Mouse (Mus musculus): ENCODE data around the gene M1ap. TPM values are rescaled to one million over a fixed set of nuclear protein-coding genes. Genes with fewer than 3 reads are reported as not detected.

M1ap gene
- polyA plus RNA-seq, 1 experiment from 2014 or later = 0.81 TPM

GRCm38 (mm10) chr6:83017190-83017589 lies 70.5 kb downstream of the M1ap start:
- H3K4me3 ChIP-seq = no peak overlapping the region
- no peaks in the 10 kb centered on the region for H3K36me3 ChIP-seq (replicated peaks)
- H3K27ac ChIP-seq = no peak overlapping the region
- 83% methylated on average over 3 of the region's 3 CpGs for WGBS
- peaks cover 12% of the 10 kb centered on the region for H3K4me1 ChIP-seq
- H3K27me3 ChIP-seq (ENCODE audit: poor library complexity, severe bottlenecking) = no peaks in the 10 kb centered on the region
- H3K9me3 ChIP-seq = no peaks in the 10 kb centered on the region
- DNase-seq (ENCODE audit: extremely low spot score, low spot score) = no peak

GRCm38 (mm10) chr6:83019044-83019443 lies 72.3 kb downstream of the M1ap start:
- H3K4me3 ChIP-seq = no peak overlapping the region
- DNase-seq (ENCODE audit: extremely low spot score, low spot score) = no peak
- H3K36me3 ChIP-seq (replicated peaks) = no peaks in the 10 kb centered on the region
- no peaks in the 10 kb centered on the region for H3K4me1 ChIP-seq
- WGBS = 82% methylated on average over 3 of the region's 3 CpGs
- H3K27me3 ChIP-seq (ENCODE audit: poor library complexity, severe bottlenecking) = no peaks in the 10 kb centered on the region
- H3K27ac ChIP-seq = no peak overlapping the region
- no peaks in the 10 kb centered on the region for H3K9me3 ChIP-seq

- H3K36me3 ChIP-seq (replicated peaks) = no peaks in the 10 kb centered on the region
- H3K4me1 ChIP-seq = no peaks in the 10 kb centered on the region
- H3K4me3 ChIP-seq = no peak overlapping the region
- no peak for DNase-seq (ENCODE audit: extremely low spot score, low spot score)
- WGBS = 88% methylated on average over 6 of the region's 6 CpGs
- H3K27ac ChIP-seq = no peak overlapping the region
- H3K27me3 ChIP-seq (ENCODE audit: poor library complexity, severe bottlenecking) = no peaks in the 10 kb centered on the region
- no peaks in the 10 kb centered on the region for H3K9me3 ChIP-seq
Measured at GRCm38 (mm10) chr6:83020121-83020520, 73.4 kb downstream of the M1ap start.

GRCm38 (mm10) chr6:83020836-83021593 lies 74.3 kb downstream of the M1ap start:
- Histone ChIP-seq H3K4me1 (no peaks in the 10 kb centered on the region), H3K36me3 (replicated peaks) (no peaks in the 10 kb centered on the region), H3K9me3 (no peaks in the 10 kb centered on the region), H3K27ac (no peak overlapping the region), H3K4me3 (no peak overlapping the region), H3K27me3 (ENCODE audit: poor library complexity, severe bottlenecking) (no peaks in the 10 kb centered on the region; the same call in 1 of the 2 replicates)
- WGBS = 86% methylated on average over 4 of the region's 4 CpGs
- no peak for DNase-seq (ENCODE audit: extremely low spot score, low spot score)

GRCm38 (mm10) chr6:83023008-83023407 lies 76.3 kb downstream of the M1ap start:
- WGBS = 86% methylated on average over 9 of the region's 9 CpGs

GRCm38 (mm10) chr6:83023786-83024185 lies 77.1 kb downstream of the M1ap start:
- H3K4me1 ChIP-seq = peaks cover 7% of the 10 kb centered on the region

More at GRCm38 (mm10) chr6:83023008-83023407, 76.3 kb downstream of the M1ap start:
- Histone ChIP-seq H3K27me3 (ENCODE audit: poor library complexity, severe bottlenecking) (peaks cover 11% of the 10 kb centered on the region), H3K27ac (no peak overlapping the region), H3K4me1 (peaks cover 6% of the 10 kb centered on the region), H3K4me3 (no peak overlapping the region), H3K9me3 (no peaks in the 10 kb centered on the region), H3K36me3 (replicated peaks) (no peaks in the 10 kb centered on the region)
- DNase-seq (ENCODE audit: extremely low spot score, low spot score) = no peak

GRCm38 (mm10) chr6:83024421-83024820 lies 77.7 kb downstream of the M1ap start:
- H3K9me3 ChIP-seq = no peaks in the 10 kb centered on the region
- DNase-seq (ENCODE audit: extremely low spot score, low spot score) = no peak
- H3K27me3 ChIP-seq (ENCODE audit: poor library complexity, severe bottlenecking) = peaks cover 26% of the 10 kb centered on the region
- 75% methylated on average over 4 of the region's 4 CpGs for WGBS
- H3K36me3 ChIP-seq (replicated peaks) = no peaks in the 10 kb centered on the region
- no peak overlapping the region for H3K4me3 ChIP-seq
- H3K4me1 ChIP-seq = peaks cover 13% of the 10 kb centered on the region
- H3K27ac ChIP-seq = no peak overlapping the region

More at GRCm38 (mm10) chr6:83023786-83024185, 77.1 kb downstream of the M1ap start:
- H3K27me3 ChIP-seq (ENCODE audit: poor library complexity, severe bottlenecking) = peaks cover 19% of the 10 kb centered on the region
- 92% methylated on average over 2 of the region's 2 CpGs for WGBS
- H3K27ac ChIP-seq = no peak overlapping the region
- H3K36me3 ChIP-seq (replicated peaks) = no peaks in the 10 kb centered on the region
- H3K9me3 ChIP-seq = no peaks in the 10 kb centered on the region
- H3K4me3 ChIP-seq = no peak overlapping the region
- no peak for DNase-seq (ENCODE audit: extremely low spot score, low spot score)

GRCm38 (mm10) chr6:83025221-83025620 lies 78.5 kb downstream of the M1ap start:
- H3K36me3 ChIP-seq (replicated peaks) = no peaks in the 10 kb centered on the region
- H3K4me3 ChIP-seq = no peak overlapping the region
- peaks cover 21% of the 10 kb centered on the region for H3K4me1 ChIP-seq
- 96% methylated on average over 4 of the region's 4 CpGs for WGBS
- H3K27ac ChIP-seq = no peak overlapping the region
- H3K27me3 ChIP-seq (ENCODE audit: poor library complexity, severe bottlenecking) = peaks cover 34% of the 10 kb centered on the region
- no peaks in the 10 kb centered on the region for H3K9me3 ChIP-seq
- DNase-seq (ENCODE audit: extremely low spot score, low spot score) = no peak

GRCm38 (mm10) chr6:83027293-83027692 lies 80.6 kb downstream of the M1ap start:
- H3K27me3 ChIP-seq (ENCODE audit: poor library complexity, severe bottlenecking) = peaks cover 54% of the 10 kb centered on the region
- no peak overlapping the region for H3K27ac ChIP-seq
- peaks cover 39% of the 10 kb centered on the region for H3K4me1 ChIP-seq
- H3K4me3 ChIP-seq = no peak overlapping the region
- DNase-seq (ENCODE audit: extremely low spot score, low spot score) = no peak
- H3K36me3 ChIP-seq (replicated peaks) = peaks cover 3% of the 10 kb centered on the region; the same call in 1 of the 2 replicates
- 80% methylated on average over 8 of the region's 8 CpGs for WGBS
- no peaks in the 10 kb centered on the region for H3K9me3 ChIP-seq

- Histone ChIP-seq H3K4me1 (peaks cover 44% of the 10 kb centered on the region), H3K36me3 (replicated peaks) (peaks cover 3% of the 10 kb centered on the region; the same call in 1 of the 2 replicates), H3K27me3 (ENCODE audit: poor library complexity, severe bottlenecking) (peaks cover 58% of the 10 kb centered on the region), H3K27ac (no peak overlapping the region), H3K9me3 (no peaks in the 10 kb centered on the region), H3K4me3 (no peak overlapping the region)
- WGBS = 58% methylated on average over 7 of the region's 9 CpGs
- DNase-seq (ENCODE audit: extremely low spot score, low spot score) = no peak
Measured at GRCm38 (mm10) chr6:83027706-83028105, 81.0 kb downstream of the M1ap start.

GRCm38 (mm10) chr6:83029777-83030176 lies 83.1 kb downstream of the M1ap start:
- H3K4me3 ChIP-seq = no peak overlapping the region
- no peak for DNase-seq (ENCODE audit: extremely low spot score, low spot score)
- peaks cover 78% of the 10 kb centered on the region for H3K27me3 ChIP-seq (ENCODE audit: poor library complexity, severe bottlenecking)
- H3K9me3 ChIP-seq = no peaks in the 10 kb centered on the region
- peaks cover 3% of the 10 kb centered on the region; the same call in 1 of the 2 replicates for H3K36me3 ChIP-seq (replicated peaks)
- H3K4me1 ChIP-seq = peaks cover 63% of the 10 kb centered on the region
- WGBS = 11% methylated on average over 10 of the region's 10 CpGs
- no peak overlapping the region for H3K27ac ChIP-seq

GRCm38 (mm10) chr6:83031111-83031510 lies 84.4 kb downstream of the M1ap start:
- Histone ChIP-seq H3K27me3 (ENCODE audit: poor library complexity, severe bottlenecking) (peaks cover 91% of the 10 kb centered on the region), H3K27ac (no peak overlapping the region), H3K9me3 (no peaks in the 10 kb centered on the region), H3K4me1 (peaks cover 73% of the 10 kb centered on the region), H3K4me3 (no peak overlapping the region), H3K36me3 (replicated peaks) (peaks cover 3% of the 10 kb centered on the region; the same call in 1 of the 2 replicates)
- WGBS = 53% methylated on average over 7 of the region's 7 CpGs
- no peak for DNase-seq (ENCODE audit: extremely low spot score, low spot score)

- peaks cover 73% of the 10 kb centered on the region for H3K4me1 ChIP-seq
- DNase-seq (ENCODE audit: extremely low spot score, low spot score) = no peak
- H3K9me3 ChIP-seq = no peaks in the 10 kb centered on the region
- H3K4me3 ChIP-seq = peak overlapping the region; percentile 68
- H3K27me3 ChIP-seq (ENCODE audit: poor library complexity, severe bottlenecking) = peaks cover 98% of the 10 kb centered on the region
- peaks cover 3% of the 10 kb centered on the region; the same call in 1 of the 2 replicates for H3K36me3 ChIP-seq (replicated peaks)
- WGBS = 12% methylated on average over 18 of the region's 18 CpGs
- no peak overlapping the region for H3K27ac ChIP-seq
Measured at GRCm38 (mm10) chr6:83031921-83032590, 85.4 kb downstream of the M1ap start.

Data from forebrain, embryonic 10.5 days (tissue).